Mouse (Mus musculus) cerebellum, adult 2 months (tissue): ENCODE results near the gene 5330417C22Rik.
A peak's percentile ranks its signal among the peaks of the same experiment; 100 is the strongest.

Experiments
- CTCF ChIP-seq: fragments of 200-500 bp; IDR thresholded peaks from 2 replicates; pipeline ENCODE4 v1.5.1; 2011; ENCODE audit warnings: low read depth, mild to moderate bottlenecking, control low read depth, low read length, moderate library complexity, borderline replicate concordance; ENCODE audit not compliant: insufficient read depth
- POLR2A ChIP-seq: fragments of 200-500 bp; IDR thresholded peaks from 2 replicates; pipeline ENCODE4 v1.6.1; 2011; ENCODE audit warnings: low read length, control low read depth, borderline replicate concordance; ENCODE audit not compliant: insufficient read depth

GRCm38 (mm10) chr3:108563309-108563708, 27.0 kb upstream of the 5330417C22Rik start:
- no peak for TF ChIP-seq POLR2A
- TF ChIP-seq CTCF = peak; percentile 68; the same call in 1 of the 2 replicates
